Mouse (Mus musculus) neural tube, embryonic 12.5 days (tissue): ENCODE measurements around the gene Rtn4. TPM values are rescaled to one million over a fixed set of nuclear protein-coding genes. Genes with fewer than 3 reads are reported as not detected.

Experiments used
- ATAC-seq: fragments of 200-750 bp; cut with Nextera tagmentation; 2 replicates; pipeline ENCODE4 v1.8.0; 2017; ENCODE audit warnings: low read depth, mild to moderate bottlenecking, moderate TSS enrichment, moderate library complexity; ENCODE audit not compliant: low FRiP score
- H3K27ac ChIP-seq: fragments of 300-500 bp; sonication (generic); 2 replicates; pipeline ENCODE4 v1.5.1; 2016
- H3K27me3 ChIP-seq: fragments of 300-500 bp; sonication (generic); replicated peaks from 2 replicates; pipeline ENCODE4 v1.6.1; 2016; ENCODE audit warnings: mild to moderate bottlenecking
- H3K36me3 ChIP-seq: fragments of 300-500 bp; sonication (generic); 2 replicates; pipeline ENCODE4 v1.6.1; 2016; ENCODE audit warnings: mild to moderate bottlenecking
- H3K4me1 ChIP-seq: fragments of 300-500 bp; sonication (generic); 2 replicates; pipeline ENCODE4 v1.6.1; 2016
- H3K4me2 ChIP-seq: fragments of 300-500 bp; sonication (generic); replicated peaks from 2 replicates; pipeline ENCODE4 v1.6.1; 2016; ENCODE audit warnings: mild to moderate bottlenecking
- H3K4me3 ChIP-seq: fragments of 300-500 bp; sonication (generic); 2 replicates; pipeline ENCODE4 v1.5.1; 2016
- H3K9ac ChIP-seq: fragments of 300-500 bp; sonication (generic); 2 replicates; pipeline ENCODE4 v1.6.1; 2016; ENCODE audit warnings: mild to moderate bottlenecking
- H3K9me3 ChIP-seq: fragments of 300-500 bp; sonication (generic); 2 replicates; pipeline ENCODE4 v1.6.1; 2016; ENCODE audit warnings: mild to moderate bottlenecking
- WGBS: fragments of 180-500 bp; shearing (Covaris S2); methylation state at CpG from one replicate; pipeline ENCODE4 v1.1.7; 2016; 5-methylcytosine and 5-hydroxymethylcytosine counted together
- polyA plus RNA-seq: library from polyadenylated mRNA; unstranded; fragments of >200 nt; fragmentation: Nextera tagmentation; extraction: Ambion mirVana; gene quantifications from 2 replicates; pipeline ENCODE4 v1.2.1, GENCODE M21; 2016

Gene Rtn4
- polyA plus RNA-seq, 1 experiment from 2014 or later = 120 TPM

DNA sequence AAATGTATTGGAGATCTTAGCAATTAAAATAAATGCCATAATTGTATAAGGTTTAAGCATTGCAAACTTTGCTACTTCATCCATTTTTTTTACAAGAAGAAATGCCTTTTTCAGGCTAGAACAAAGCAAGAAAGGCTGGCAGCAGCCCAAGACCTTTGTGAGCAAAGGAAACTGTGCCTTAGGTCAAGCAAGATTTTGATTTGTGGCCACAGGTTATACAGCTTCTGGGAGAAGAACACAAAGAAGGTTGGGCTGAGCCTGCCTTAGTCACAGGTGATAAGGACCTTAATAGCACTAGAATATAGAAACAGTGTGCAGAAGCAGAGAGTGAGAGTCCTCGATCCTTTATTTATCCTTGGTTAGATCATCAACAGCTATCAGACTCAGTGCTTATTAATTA, 79.5 kb downstream of the Rtn4 start:
- WGBS = 93% methylated on average over 1 of the region's 1 CpGs
- no peak for ATAC-seq
- H3K9ac ChIP-seq = no peak overlapping the region
- H3K9me3 ChIP-seq = no peaks in the 10 kb centered on the region
- no peak overlapping the region for H3K27ac ChIP-seq
- H3K4me2 ChIP-seq = no peak overlapping the region
- no peak overlapping the region for H3K4me3 ChIP-seq
- peaks cover 4% of the 10 kb centered on the region; the same call in 1 of the 2 replicates for H3K4me1 ChIP-seq
- H3K27me3 ChIP-seq = no peaks in the 10 kb centered on the region
- no peaks in the 10 kb centered on the region for H3K36me3 ChIP-seq

DNA sequence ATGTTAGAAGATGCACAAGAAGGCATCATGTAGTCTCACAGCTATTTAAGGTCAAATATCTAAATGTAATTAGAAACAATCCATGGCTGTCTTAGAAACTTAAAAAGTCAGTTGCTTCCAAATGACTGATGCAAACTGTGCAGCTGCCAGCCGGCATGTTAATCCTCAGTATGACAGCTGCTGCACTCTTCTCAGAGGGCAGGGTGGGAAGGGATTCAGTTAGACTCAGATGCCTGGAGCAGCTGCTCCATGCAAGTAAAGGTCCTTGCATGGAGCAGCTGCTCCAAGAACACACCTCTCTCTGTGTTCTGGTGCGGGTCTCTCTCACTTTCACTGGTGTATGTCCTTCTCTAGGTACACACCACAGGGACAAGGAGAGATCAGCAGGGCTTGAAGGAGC, 81.5 kb downstream of the Rtn4 start:
- peak; percentile 72; the same call in 1 of the 2 replicates for ATAC-seq
- H3K9ac ChIP-seq = no peak overlapping the region
- H3K27ac ChIP-seq = no peak overlapping the region
- H3K4me3 ChIP-seq = no peak overlapping the region
- no peaks in the 10 kb centered on the region for H3K9me3 ChIP-seq
- WGBS = 52% methylated on average over 2 of the region's 2 CpGs
- no peak overlapping the region for H3K4me2 ChIP-seq
- no peaks in the 10 kb centered on the region for H3K27me3 ChIP-seq
- peaks cover 4% of the 10 kb centered on the region; the same call in 1 of the 2 replicates for H3K4me1 ChIP-seq
- H3K36me3 ChIP-seq = no peaks in the 10 kb centered on the region

DNA sequence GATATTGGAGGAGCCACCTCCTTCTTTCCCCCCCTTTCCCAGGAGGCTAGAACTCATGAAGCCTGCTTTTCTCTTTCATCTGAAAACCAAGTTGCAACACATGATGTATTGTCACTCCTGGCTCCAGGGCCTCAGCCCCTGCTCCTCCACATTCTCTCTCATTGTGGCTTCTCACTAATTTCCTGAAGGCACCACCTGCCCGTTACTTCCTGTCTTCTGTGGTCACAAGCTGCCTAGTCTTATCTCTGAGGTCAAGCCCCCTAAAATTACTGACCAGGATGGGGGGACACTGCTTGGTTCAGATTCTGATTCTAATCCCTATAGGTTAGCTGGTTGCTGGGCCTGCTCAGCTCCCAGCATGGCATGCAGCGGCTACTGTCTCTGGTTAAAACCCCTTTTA, 82.0 kb downstream of the Rtn4 start:
- 70% methylated on average over 2 of the region's 2 CpGs for whole genome bisulfite sequencing
- no peaks in the 10 kb centered on the region for H3K27me3 ChIP-seq
- H3K36me3 ChIP-seq = no peaks in the 10 kb centered on the region
- ATAC-seq = no peak
- no peak overlapping the region for H3K4me3 ChIP-seq
- H3K4me1 ChIP-seq = peaks cover 4% of the 10 kb centered on the region; the same call in 1 of the 2 replicates
- H3K4me2 ChIP-seq = no peak overlapping the region
- no peak overlapping the region for H3K9ac ChIP-seq
- H3K9me3 ChIP-seq = no peaks in the 10 kb centered on the region
- H3K27ac ChIP-seq = no peak overlapping the region

DNA sequence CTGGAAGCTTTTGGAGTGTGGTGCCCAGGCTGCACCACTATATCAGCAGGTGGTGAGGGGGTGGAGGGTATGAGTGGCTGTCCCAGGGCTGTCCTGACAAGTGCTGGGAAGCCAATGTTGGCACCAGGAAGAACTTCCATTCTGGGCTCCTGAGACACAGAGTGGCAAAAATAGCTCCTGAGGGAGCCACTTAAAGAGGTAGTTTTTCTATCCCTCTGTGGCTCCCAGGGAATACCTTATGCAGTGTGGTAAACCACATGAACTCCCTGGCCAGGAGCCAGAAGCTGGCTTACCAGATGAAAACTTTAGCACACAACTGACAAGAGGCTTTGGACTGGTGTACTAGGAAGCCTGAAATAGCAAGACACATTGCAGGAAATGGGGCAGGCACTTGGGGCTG, 85.2 kb downstream of the Rtn4 start:
- Histone ChIP-seq H3K4me2 (no peak overlapping the region), H3K27me3 (no peaks in the 10 kb centered on the region), H3K4me1 (peaks cover 4% of the 10 kb centered on the region; the same call in 1 of the 2 replicates), H3K9me3 (no peaks in the 10 kb centered on the region), H3K36me3 (no peaks in the 10 kb centered on the region), H3K4me3 (no peak overlapping the region), H3K27ac (no peak overlapping the region), H3K9ac (no peak overlapping the region)
- ATAC-seq = no peak

DNA sequence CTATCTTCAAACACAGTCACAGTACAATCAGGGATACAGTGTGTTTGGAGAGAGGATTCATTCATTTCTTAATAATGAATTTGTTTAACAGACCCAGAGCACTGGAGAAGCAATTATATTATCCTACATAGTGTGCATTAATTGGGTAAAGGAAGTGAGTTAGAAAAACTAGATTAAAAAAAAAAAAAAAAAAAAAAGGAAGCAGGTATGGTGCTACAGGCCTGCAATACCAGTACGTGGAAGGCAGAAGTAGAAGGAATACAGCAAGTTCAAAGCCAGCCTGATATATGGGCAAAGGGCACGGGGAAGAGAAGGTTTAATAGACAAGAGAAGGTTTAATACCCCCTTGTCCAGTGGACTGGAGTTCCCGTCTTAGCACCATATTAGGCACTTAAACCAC, 86.2 kb downstream of the Rtn4 start:
- H3K9ac ChIP-seq = no peak overlapping the region
- no peak overlapping the region for H3K4me3 ChIP-seq
- 57% methylated on average over 3 of the region's 3 CpGs for whole genome bisulfite sequencing
- ATAC-seq = no peak
- no peak overlapping the region for H3K4me2 ChIP-seq
- H3K4me1 ChIP-seq = peaks cover 4% of the 10 kb centered on the region; the same call in 1 of the 2 replicates
- no peaks in the 10 kb centered on the region for H3K9me3 ChIP-seq
- no peak overlapping the region for H3K27ac ChIP-seq
- H3K36me3 ChIP-seq = no peaks in the 10 kb centered on the region
- no peaks in the 10 kb centered on the region for H3K27me3 ChIP-seq

DNA sequence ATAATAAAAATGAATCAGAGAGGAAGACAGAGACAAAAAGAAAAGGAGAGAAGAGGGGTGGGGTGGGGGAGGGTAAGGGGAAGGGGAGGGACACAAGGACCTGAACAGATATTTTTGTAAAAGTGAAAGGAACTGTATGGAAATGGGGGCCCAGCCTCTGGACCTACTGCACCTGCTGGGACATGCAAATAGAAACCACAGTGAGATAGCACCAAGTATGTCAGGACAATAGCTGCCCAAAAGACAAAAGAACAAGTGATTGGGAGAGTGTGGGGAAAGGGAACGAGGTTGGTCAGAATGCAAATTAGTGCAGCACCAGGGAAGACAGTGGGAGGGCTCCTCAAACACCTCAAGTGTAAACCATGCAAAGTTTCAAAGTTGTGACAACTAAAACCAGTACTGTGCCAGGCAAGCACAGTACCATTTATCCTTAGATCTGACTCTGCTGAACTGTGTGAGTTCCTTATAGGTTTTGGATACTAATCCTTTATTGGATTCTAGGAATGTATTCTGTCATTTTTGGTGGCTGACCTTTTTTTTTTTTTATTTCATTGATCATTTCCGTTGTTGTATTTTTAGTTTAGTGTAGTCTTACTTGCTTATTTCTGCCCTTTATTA, 86.8 kb downstream of the Rtn4 start:
- H3K27me3 ChIP-seq = no peaks in the 10 kb centered on the region
- no peak overlapping the region for H3K27ac ChIP-seq
- H3K9me3 ChIP-seq = no peaks in the 10 kb centered on the region
- no peak for ATAC-seq
- H3K4me2 ChIP-seq = no peak overlapping the region
- WGBS = 38% methylated on average over 2 of the region's 2 CpGs
- no peak overlapping the region for H3K9ac ChIP-seq
- H3K4me1 ChIP-seq = peaks cover 3% of the 10 kb centered on the region; the same call in 1 of the 2 replicates
- no peak overlapping the region for H3K4me3 ChIP-seq
- no peaks in the 10 kb centered on the region for H3K36me3 ChIP-seq

DNA sequence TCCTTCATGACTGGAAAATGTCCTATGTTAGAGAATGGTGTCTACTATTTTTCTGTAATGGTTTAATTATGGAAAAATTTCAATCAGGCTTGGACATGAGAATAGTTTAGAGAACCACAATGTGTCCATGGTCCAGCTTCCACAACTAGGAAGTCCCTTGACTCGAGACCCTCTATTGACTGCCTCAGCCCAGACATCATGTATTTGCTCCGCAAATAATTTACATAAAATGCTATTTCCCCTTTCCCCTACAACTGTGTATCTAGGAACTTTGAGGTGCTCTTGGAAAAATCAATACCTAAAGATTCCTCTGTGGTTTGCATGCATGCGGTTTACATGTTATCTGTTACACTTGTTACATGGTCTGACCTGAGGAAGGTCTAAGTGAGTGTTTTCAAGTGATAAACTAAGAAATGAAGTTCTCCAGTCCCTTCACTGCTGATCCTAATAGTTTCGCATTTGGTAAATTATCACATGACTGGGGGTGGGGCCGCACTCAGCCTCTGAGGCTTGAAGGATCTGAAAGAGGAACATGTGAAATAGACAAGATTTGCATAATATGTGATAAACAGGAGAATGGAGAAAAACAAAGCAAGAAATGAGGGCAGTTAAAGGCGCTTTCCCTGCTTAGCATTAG, 94.0 kb downstream of the Rtn4 start:
- 89% methylated on average over 6 of the region's 6 CpGs for WGBS
- Histone ChIP-seq H3K4me2 (no peak overlapping the region), H3K36me3 (no peaks in the 10 kb centered on the region), H3K4me1 (no peaks in the 10 kb centered on the region), H3K9me3 (no peaks in the 10 kb centered on the region), H3K4me3 (no peak overlapping the region), H3K9ac (no peak overlapping the region), H3K27ac (no peak overlapping the region), H3K27me3 (no peaks in the 10 kb centered on the region)
- ATAC-seq = no peak

DNA sequence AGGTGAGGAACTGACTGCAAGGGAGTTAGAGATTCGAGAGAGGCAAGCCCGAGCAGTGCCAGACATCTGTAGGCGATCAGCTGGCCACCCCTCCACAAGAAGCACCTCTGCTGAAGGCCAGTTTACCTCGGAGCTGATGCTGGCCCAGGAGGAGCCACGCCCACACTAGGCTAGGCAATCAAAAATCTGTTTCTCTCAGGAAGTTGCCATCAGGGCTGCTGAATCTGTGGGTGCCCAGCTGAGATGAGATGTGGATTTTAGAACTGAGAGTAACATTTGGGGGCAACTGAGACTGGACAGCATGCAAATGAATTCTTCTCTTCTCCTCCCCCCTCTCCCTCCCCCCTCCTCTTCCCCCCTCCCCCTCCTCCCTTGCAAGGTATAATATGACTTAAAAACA, 94.7 kb downstream of the Rtn4 start:
- Histone ChIP-seq H3K27ac (no peak overlapping the region), H3K4me3 (no peak overlapping the region), H3K27me3 (no peaks in the 10 kb centered on the region), H3K4me2 (no peak overlapping the region), H3K4me1 (no peaks in the 10 kb centered on the region), H3K36me3 (no peaks in the 10 kb centered on the region), H3K9ac (no peak overlapping the region), H3K9me3 (no peaks in the 10 kb centered on the region)
- no peak for ATAC-seq
- WGBS = 21% methylated on average over 5 of the region's 5 CpGs

DNA sequence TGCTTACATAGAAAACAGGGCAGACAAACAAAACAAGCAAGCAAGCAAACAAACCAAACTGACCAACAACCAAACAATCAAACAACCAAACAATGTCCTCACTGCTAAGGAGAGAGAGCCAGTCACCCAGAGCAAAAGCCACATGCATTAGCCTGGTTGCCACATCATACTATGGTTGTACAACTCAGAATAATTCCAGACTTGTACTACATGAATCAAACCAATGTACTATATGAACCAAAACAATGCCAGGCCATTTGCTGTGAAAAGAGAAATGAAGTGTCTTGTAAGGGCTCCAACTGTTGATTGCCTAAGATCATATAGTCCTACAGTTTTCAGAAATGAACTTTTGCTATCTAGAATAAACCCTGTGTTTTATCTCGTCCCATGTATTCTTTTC, 95.8 kb downstream of the Rtn4 start:
- 40% methylated on average over 1 of the region's 1 CpGs for WGBS
- H3K36me3 ChIP-seq = no peaks in the 10 kb centered on the region
- no peak overlapping the region for H3K4me2 ChIP-seq
- no peaks in the 10 kb centered on the region for H3K4me1 ChIP-seq
- no peaks in the 10 kb centered on the region for H3K27me3 ChIP-seq
- H3K27ac ChIP-seq = no peak overlapping the region
- no peak overlapping the region for H3K4me3 ChIP-seq
- ATAC-seq = no peak
- no peak overlapping the region for H3K9ac ChIP-seq
- H3K9me3 ChIP-seq = no peaks in the 10 kb centered on the region

DNA sequence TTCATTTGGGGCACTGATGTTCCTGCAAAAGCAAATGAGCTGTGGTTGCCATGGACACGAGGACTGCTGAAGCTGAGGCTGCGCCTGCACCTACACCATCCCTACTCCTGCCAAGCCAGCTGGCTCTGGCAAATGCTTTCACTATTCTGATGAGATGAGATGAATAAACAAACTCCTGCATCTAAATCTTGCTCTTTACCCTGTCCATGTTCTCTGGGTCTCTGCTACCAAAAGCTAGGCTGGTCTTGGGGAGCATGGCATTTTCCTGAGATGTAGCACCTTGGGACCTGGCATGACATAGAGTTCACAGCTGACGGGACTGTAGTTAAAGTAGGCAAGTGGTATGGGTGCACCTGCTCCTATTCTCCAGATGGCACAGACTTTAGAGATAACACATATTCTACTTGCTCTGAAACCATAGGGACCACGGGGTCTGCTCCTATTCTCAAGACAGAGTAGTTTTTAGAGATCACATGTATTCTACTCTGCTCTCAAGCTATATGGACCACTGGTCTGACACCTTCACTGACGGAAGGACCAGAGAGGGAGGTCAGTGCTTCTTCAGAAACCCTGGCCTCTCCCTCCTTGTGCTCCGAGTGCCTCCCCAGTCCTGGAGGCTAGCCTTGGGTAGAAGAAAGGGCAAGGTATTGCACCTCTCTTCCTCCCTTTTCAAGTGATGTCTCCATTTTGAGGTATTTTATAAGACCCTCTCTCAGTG, 96.3 kb downstream of the Rtn4 start:
- no peak overlapping the region for H3K27ac ChIP-seq
- 77% methylated on average over 6 of the region's 6 CpGs for WGBS
- no peaks in the 10 kb centered on the region for H3K36me3 ChIP-seq
- H3K4me1 ChIP-seq = no peaks in the 10 kb centered on the region
- no peak for ATAC-seq
- H3K27me3 ChIP-seq = no peaks in the 10 kb centered on the region
- no peak overlapping the region for H3K4me3 ChIP-seq
- no peaks in the 10 kb centered on the region for H3K9me3 ChIP-seq
- H3K9ac ChIP-seq = no peak overlapping the region
- H3K4me2 ChIP-seq = no peak overlapping the region

DNA sequence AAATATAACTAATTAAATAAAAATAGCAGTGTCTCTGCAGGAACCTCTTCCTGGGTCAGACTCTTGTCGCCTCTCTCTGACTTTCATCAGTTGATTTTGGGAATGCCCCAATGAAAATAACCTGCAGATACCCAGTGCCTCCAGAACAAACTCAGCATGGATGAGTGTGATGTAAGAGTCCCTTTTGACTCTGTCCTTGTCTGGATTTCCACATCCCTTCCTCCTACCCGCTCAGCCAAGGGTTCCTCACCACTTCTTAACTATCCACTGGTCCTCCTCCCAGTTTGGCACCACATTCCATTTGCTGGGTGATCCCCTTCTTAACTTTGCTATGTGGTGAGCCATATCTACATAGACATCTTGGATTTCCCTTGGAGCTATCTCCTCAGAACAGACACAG, 98.0 kb downstream of the Rtn4 start:
- no peak overlapping the region for H3K4me2 ChIP-seq
- H3K27ac ChIP-seq = no peak overlapping the region

More for the DNA sequence above, 98.0 kb downstream of the Rtn4 start:
- H3K4me1 ChIP-seq = no peaks in the 10 kb centered on the region
- no peaks in the 10 kb centered on the region for H3K36me3 ChIP-seq
- H3K27me3 ChIP-seq = no peaks in the 10 kb centered on the region
- no peak overlapping the region for H3K4me3 ChIP-seq
- H3K9me3 ChIP-seq = no peaks in the 10 kb centered on the region
- no peak for ATAC-seq
- H3K9ac ChIP-seq = no peak overlapping the region
- WGBS = 84% methylated on average over 2 of the region's 2 CpGs
